Mouse (Mus musculus): ENCODE measurements around the gene Ephx3.
"Not testable (repeated sequence)": the region's sequence is repeated elsewhere in the genome, so short reads cannot be mapped to it uniquely, and the experiment has no call there.

Ephx3 gene

GRCm38 (mm10) chr17:32188863-32189636, at the start of gene Ephx3:
Gene Ephx3, minus strand, starts transcription at chr17:32189549.
- DNase-seq: no peak

- no peak for DNase-seq
These were observed 49.2 kb upstream of the Ephx3 start for GRCm38 (mm10) chr17:32238589-32238988.

- DNase-seq: peak; percentile 32 to 52
These were observed 46.3 kb upstream of the Ephx3 start for GRCm38 (mm10) chr17:32235534-32236191.

GRCm38 (mm10) chr17:32233174-32233573, 43.8 kb upstream of the Ephx3 start:
- peak; percentile 19 to 22 for DNase-seq

GRCm38 (mm10) chr17:32229256-32229655, 39.9 kb upstream of the Ephx3 start:
- peak; percentile 24 to 30 for DNase-seq

- DNase-seq: no peak
These were observed 31.5 kb upstream of the Ephx3 start for GRCm38 (mm10) chr17:32220873-32221272.

GRCm38 (mm10) chr17:32215587-32215986, 26.2 kb upstream of the Ephx3 start:
- DNase-seq: not testable (repeated sequence)

GRCm38 (mm10) chr17:32211554-32211953, 22.2 kb upstream of the Ephx3 start:
- DNase-seq: not testable (repeated sequence)

GRCm38 (mm10) chr17:32209752-32210151, 20.4 kb upstream of the Ephx3 start:
- peak; percentile 64 to 69 for DNase-seq

GRCm38 (mm10) chr17:32209144-32209543, 19.8 kb upstream of the Ephx3 start:
- DNase-seq: no peak

- DNase-seq: no peak
These were observed 18.4 kb upstream of the Ephx3 start for GRCm38 (mm10) chr17:32207586-32208245.

GRCm38 (mm10) chr17:32205345-32205744, 16.0 kb upstream of the Ephx3 start:
- DNase-seq: no peak

GRCm38 (mm10) chr17:32202972-32203371, 13.6 kb upstream of the Ephx3 start:
- no peak for DNase-seq

GRCm38 (mm10) chr17:32201086-32201485, 11.7 kb upstream of the Ephx3 start:
- no peak for DNase-seq

- DNase-seq: no peak
These were observed 10.4 kb upstream of the Ephx3 start for GRCm38 (mm10) chr17:32199796-32200195.

GRCm38 (mm10) chr17:32197156-32197555, 7.8 kb upstream of the Ephx3 start:
- DNase-seq: peak in 1 of 2 experiments; percentile 19

GRCm38 (mm10) chr17:32195725-32196124, 6.4 kb upstream of the Ephx3 start:
- DNase-seq: no peak

- DNase-seq: no peak
These were observed 3.7 kb upstream of the Ephx3 start for GRCm38 (mm10) chr17:32193010-32193409.

GRCm38 (mm10) chr17:32189850-32190249, 501 bp upstream of the Ephx3 start:
- DNase-seq: no peak

GRCm38 (mm10) chr17:32183017-32183416, 6.3 kb downstream of the Ephx3 start:
- DNase-seq: no peak

GRCm38 (mm10) chr17:32179621-32180491, 9.5 kb downstream of the Ephx3 start:
- no peak for DNase-seq

- no peak for DNase-seq
These were observed 12.4 kb downstream of the Ephx3 start for GRCm38 (mm10) chr17:32176919-32177318.

GRCm38 (mm10) chr17:32173166-32173565, 16.2 kb downstream of the Ephx3 start:
- DNase-seq: no peak
